Mouse (Mus musculus): Measurements from ENCODE around the gene Cep104.

Cep104 gene

DNA sequence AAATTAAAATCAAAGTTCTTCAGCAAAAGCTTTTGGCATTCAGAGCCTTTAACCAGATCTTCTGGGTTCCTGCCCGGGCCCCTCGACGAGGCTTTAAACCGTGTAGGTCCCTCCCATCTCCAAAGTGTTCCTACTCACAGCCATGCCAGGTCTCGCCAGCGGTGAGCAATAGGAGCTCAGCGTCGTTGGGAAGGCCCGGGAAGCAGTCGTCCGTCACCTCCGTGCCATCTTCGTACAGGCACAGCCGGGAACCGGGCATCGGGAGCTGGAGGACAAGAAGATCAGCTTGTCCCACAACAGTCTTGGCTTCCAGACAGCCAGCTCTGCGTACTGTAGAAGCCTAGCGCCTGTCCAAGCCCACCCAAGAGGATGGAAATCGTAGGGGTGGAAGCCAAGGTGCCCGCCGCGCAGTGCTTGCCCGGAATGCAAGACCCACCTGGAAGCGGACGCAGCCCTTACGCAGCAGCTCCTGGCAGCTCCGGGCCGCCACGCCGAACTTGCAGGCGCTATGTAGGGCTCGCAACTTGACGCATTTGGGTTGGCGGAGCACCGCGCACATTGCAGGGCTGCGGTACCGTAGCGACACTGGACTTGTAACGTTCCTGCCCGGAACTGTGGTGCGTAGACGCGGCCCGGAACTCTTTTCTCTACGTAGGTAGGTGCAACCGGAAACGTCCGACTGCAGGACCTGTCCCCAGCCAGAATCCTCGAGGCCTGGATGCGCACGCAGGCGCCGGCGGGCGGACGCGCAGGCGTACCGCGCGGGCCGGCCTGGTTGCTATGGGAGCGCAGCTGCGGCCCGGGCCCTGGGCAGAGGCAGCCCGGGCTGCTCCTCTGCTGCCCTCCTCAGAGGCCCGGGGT lies at the start of gene Cep104, which contains the start of gene Dffb:
Gene Cep104, plus strand, starts transcription at position 764 of the 861 bp plus-strand sequence.
Gene Dffb, minus strand, starts transcription at position 696 of the 861 bp plus-strand sequence.
- peak; percentile 96 for DNase-seq (ENCODE audit: low read depth, low spot score)

GRCm38 (mm10) chr4:153928772-153929299 lies 46.2 kb upstream of the Cep104 start:
- DNase-seq (ENCODE audit: low read depth, low spot score), result no peak

DNA sequence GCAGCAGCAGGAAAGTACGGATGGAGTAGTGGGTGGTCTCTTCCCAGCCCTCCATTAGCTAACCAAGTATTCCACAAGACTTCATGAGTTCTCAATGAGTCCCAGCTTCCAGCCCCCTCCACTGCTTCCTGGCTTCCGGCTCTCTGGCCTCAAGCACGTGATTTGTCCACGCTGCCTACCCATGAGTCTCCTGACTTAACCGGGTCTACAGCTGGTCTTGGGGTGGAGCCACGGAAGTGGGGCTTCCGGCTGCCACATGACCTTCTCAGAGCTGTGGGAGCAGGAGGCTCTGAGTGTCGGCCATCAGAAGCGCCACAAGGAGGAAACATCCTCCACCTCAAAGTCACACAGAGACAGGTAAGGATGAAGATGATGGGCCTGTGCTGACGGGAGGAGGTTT lies 45.6 kb upstream of the Cep104 start:
- DNase-seq (ENCODE audit: low read depth, low spot score), result peak; percentile 28

DNA sequence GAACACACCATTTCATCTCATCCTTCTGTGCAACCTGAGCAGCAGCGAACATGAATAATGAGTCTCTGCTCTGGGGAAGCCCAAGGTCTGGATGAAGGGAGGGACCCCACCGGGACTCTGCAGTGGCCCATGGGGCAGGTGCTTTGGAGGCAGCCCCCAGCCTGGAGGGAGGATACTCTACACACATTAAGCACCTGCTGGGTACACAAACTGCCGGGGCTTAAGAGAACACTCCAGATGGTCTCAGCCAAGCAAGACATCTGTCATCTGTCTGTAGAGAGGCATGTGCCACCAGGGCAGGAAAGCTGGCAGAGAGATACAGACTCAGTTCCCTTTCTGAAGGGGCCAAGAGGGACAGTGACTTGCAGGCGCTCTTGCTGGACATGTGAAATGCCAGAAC lies 45.1 kb upstream of the Cep104 start:
- DNase-seq (ENCODE audit: low read depth, low spot score), result no peak

GRCm38 (mm10) chr4:153943243-153943642 lies 31.8 kb upstream of the Cep104 start:
- DNase-seq (ENCODE audit: low read depth, low spot score), result peak; percentile 52

DNA sequence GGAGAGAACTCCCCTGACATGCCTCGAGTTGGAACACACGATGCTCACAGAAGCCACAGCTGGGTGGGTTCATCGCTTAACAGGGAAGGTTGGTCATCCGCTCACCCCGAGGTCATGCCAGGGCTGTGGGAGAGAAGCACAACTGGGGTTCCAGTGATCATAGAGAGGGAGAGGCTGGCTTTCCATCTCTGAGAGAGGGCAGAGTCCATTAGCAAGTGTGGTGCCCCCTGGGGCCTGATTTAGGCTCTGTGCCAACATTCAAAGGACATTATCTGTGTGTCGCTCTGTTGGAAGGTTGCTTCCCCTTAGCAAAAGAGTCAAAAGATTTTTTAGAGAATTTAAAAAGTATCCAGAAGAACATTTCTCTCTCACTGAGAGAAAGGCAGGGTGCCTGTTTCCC lies 30.7 kb upstream of the Cep104 start:
- DNase-seq (ENCODE audit: low read depth, low spot score), result no peak

DNA sequence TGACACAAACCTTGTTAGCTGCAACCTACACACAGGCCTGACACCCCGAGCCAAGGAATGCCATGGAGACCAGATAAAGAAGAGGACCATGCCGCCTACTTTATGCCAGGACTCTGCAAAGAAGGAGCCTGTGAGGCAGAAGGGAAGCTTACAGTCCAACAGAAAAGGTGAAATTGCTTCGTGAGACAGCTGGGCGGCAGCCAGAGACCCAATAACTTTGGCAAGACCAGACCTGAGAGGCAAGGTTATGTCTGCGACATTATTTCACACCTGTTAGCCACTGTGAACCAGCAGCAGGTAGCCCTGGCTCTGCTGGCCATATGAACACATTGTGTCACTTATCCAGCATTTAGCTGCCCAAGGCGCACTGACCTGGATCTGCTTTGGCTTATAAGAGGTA lies 29.3 kb upstream of the Cep104 start:
- no peak for DNase-seq (ENCODE audit: low read depth, low spot score)

DNA sequence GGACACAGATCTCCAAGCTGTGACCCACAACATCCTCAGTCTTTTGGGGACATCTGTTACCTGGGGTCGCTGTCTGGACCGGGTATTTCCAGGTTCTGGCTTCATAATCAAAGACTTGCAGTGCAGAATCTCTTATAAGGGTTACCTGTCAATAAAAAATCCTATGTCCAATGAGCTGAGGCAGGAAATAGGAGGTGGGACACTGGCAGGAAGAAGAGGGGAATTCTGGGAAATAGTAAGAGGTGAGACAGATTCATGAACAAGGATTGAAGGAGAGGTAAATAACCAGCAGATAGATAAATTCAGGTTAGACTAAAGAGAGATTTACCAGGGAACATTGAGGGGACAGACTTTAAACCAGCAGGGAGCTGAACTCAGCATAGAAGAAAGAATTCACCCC lies 24.6 kb upstream of the Cep104 start:
- DNase-seq (ENCODE audit: low read depth, low spot score), result no peak

- no peak for DNase-seq (ENCODE audit: low read depth, low spot score)
Observed at GRCm38 (mm10) chr4:153951150-153951549, 23.8 kb upstream of the Cep104 start.

- DNase-seq (ENCODE audit: low read depth, low spot score), result no peak
Observed at GRCm38 (mm10) chr4:153951692-153952091, 23.3 kb upstream of the Cep104 start.

DNA sequence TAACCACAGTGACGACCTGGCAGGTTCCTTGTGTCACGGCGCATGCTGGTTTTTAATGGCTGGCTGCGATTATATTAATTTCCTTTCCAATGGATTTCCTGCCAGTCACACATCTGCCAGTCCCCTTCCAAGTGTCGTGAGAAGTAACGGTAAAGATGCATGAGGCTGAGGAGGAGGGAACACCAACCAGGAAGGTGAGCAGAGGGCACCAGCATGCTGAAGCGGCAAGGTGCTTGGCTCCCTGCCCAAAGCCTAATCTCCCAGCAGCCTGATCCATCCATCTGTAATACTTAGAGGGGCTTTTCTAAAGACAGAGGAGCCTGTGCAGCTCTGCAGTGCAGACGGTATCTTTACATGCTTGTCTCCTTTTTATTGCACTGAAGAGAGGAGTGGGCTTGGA lies 19.3 kb upstream of the Cep104 start:
- DNase-seq (ENCODE audit: low read depth, low spot score), result no peak

DNA sequence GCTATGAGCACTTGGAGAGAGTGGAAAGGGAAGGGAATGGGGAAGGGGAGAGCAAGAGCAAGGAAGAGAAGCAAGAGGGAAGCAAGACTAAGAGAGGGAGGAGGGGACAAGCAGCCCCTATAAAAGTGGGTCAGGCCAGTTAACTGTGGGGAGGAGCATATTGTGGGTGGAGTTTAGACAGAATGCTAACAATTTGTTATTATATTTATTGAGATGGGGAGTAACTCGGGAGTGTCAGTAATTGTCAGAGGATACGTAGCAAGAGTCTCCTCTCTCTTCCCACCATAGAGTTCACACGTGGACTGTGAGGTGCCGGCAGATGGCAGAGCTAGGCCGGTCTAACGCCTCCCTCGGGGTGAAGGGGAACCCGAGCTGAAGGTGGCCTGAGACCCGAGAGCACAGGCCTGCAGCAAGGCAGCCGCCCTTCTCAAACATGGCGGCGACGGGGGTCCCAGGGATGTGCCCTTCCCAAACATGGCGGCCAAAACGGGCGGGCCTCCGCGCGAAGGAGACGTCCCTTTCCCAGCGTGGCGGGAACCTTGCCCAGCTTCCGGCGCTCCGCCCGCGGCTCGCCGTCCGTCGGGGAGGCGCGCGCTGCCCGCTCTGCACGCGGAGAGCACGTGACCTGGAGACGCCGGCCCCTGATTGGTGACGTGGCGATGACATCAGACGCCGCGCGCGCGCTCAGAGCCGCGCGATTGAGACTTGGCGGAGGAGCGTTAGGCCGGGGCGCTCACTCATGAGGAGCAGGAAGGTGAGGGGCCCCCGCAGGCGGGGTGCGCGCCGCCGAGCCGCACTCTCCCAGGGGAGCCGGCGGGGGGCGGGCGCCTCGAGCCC lies 18.2 kb upstream of the Cep104 start, which contains the start of gene A430005L14Rik:
Gene A430005L14Rik, plus strand, starts transcription at position 669 of the 837 bp plus-strand sequence.
- DNase-seq (ENCODE audit: low read depth, low spot score), result peak; percentile 98

DNA sequence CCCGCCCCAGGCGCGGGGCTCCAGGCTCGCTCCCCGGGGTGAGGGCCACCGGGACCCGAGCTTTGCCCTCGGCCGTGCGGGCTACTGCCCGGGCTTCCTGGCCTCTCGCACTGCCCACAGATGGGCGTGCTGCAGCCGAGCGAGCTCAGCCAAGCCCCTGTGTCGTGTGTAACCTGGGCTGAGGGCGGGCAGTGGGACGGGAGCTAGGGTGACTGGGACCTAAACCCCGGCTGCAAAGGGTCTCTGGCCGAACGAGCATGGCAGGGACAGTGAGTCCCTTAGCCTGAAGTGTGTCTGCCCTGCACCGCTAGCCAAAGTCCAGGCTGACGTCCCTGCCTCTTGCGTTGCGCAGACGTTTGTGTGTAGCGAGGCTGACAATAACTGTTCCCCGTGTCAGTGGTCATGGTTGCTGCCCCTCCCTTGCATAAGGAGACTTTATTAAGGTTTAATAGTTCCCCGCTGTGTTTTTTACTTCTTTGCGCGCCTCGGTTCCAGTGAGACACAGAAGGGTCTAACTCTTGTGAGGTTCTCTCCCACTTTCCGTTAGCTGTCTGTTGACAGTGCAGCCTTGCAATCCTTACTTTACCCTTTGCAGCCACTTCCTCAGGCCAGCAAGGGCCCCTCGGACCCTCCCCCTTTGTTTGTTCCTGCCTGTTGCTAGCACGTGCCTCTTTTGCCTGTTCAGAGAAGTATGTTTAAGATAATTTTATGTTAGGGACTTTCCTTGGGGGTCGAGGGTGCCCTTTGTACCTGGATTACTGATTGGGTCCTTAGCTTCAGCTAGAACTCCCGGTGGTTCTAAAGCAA lies 17.3 kb upstream of the Cep104 start:
- DNase-seq (ENCODE audit: low read depth, low spot score), result peak; percentile 34

DNA sequence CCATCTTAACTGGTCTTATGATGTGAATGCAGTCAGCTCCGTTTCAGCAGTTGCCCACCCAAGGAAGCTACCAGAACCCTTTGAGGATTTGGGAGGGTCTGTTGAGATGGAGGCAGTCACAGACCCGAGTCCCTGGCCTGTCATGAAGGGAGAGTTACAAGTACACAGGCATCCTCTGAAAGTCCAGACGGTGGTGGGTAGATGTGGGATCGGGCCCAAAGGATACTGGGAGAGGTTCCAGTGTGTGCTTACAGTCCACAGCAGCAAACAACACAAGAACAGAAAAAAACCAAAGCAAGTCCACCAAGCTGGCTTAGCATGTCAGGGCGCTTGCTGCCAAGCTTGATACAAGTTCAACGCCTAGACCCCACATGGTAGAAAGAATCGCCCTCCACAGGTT lies 12.4 kb upstream of the Cep104 start:
- no peak for DNase-seq (ENCODE audit: low read depth, low spot score)

DNA sequence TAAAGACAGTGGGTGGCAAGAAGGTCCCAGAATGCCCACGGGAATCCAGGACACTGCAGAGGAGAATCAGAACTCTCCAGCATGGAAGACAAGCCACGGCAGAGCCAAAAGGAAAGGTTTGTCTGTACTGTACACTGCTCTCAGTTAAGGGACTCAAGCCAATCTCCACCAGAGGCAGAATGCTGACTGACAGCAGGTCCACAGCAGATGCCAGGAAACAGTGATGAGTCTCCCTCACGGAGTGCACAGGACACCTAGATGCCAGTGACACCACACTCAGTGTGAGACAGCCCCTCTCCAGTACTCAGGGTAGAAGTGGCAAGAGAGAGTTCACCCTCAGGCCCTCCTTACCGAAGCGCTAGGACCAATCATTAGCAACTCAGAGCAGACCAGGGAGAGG lies 8.3 kb upstream of the Cep104 start:
- DNase-seq (ENCODE audit: low read depth, low spot score), result no peak

DNA sequence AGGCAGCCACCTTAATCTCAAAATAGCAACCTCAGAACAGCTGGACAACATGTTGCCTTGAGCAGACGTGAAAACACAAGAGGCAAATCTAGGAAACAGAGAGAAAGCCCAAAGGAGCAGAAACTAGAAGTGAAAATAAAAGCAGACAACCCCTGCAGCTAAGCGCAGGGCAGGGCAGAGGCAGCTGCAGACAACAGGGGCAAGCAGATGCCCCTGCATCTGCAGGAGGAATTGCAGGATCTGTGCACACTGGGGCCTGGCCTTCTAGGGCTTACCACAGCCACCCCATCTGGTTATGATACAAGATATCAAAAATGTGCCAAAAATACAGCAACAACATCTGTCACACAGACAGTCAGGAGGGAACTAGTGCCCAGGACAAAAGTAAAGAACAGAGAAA lies 7.4 kb upstream of the Cep104 start:
- DNase-seq (ENCODE audit: low read depth, low spot score), result no peak

GRCm38 (mm10) chr4:153968063-153968462 lies 6.9 kb upstream of the Cep104 start:
- no peak for DNase-seq (ENCODE audit: low read depth, low spot score)

- DNase-seq (ENCODE audit: low read depth, low spot score), result no peak
Observed at GRCm38 (mm10) chr4:153975292-153975662, 283 bp downstream of the Cep104 start.

GRCm38 (mm10) chr4:153975768-153976167 lies 774 bp downstream of the Cep104 start:
- DNase-seq (ENCODE audit: low read depth, low spot score), result no peak

- no peak for DNase-seq (ENCODE audit: low read depth, low spot score)
Observed at GRCm38 (mm10) chr4:153979243-153979642, 4.2 kb downstream of the Cep104 start.

DNA sequence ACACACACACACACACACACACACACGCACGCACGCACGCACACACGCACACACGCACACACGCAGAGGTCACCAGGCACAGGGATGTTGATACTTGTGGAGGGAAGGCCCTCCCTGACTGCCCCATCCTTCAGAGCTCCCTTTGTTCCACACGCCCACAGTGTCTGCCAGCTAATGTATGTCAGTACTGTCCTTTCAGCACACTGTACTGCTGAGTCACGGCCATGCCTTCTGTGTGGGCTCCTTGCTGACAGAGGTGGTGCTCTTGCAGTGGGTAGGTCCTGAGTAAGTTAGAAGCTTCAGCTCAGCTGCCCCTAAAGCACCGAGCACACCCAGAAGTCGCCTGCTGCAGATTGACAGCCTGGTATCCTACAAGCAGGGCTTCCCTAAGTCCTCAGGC lies 5.5 kb downstream of the Cep104 start:
- no peak for DNase-seq (ENCODE audit: low read depth, low spot score)

Data from ZHBTc4 (cell line).